Mouse (Mus musculus) small intestine, adult 2 months (tissue): ENCODE data around the gene Thada.

Source experiments
- CTCF ChIP-seq: fragments of 200-500 bp; IDR thresholded peaks from 2 replicates; pipeline ENCODE4 v1.5.1; 2012; ENCODE audit warnings: low read depth, mild to moderate bottlenecking, control low read depth, inconsistent platforms, low read length, moderate library complexity, mixed read lengths; ENCODE audit not compliant: insufficient replicate concordance, insufficient read length; ENCODE audit errors: extremely low read depth
- POLR2A ChIP-seq: fragments of 200-500 bp; IDR thresholded peaks from 2 replicates; pipeline ENCODE4 v1.6.1; 2012; ENCODE audit warnings: low read depth, mild to moderate bottlenecking, control low read depth, inconsistent platforms, low read length, moderate library complexity

DNA sequence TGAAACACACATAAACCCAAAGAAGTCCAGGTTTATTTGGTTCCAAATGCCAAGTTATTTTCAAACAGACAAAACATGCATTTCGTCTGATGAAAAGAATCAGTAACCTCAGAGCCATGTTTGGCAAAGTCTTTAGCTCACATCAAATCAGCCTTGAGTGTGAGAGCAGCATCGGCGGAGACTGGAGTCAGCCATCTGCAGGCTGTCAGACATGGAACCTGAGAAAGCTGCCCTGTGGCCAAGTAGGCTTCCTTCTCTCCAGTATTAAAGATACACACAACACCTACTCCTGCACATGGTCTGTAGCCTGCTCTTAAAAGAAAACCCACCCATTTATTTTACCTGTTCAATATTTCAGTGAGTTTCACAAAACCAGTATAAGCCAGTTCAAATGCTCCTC is 50.1 kb downstream of the Thada start:
- TF ChIP-seq CTCF (no peak), POLR2A (no peak)
